Mouse (Mus musculus): ENCODE data around the gene Col4a4. TPM values are rescaled to one million over a fixed set of nuclear protein-coding genes. Genes with fewer than 3 reads are reported as not detected.
A peak's percentile ranks its signal among the peaks of the same experiment; 100 is the strongest.

Gene Col4a4
- polyA plus RNA-seq (2012; rRNA removed) (0.02 and 0.03 TPM in 2 replicates), polyA plus RNA-seq (2014; fragmentation: Nextera tagmentation; extraction: Ambion mirVana) (0.01 and 0.08 TPM in 2 replicates)

DNA sequence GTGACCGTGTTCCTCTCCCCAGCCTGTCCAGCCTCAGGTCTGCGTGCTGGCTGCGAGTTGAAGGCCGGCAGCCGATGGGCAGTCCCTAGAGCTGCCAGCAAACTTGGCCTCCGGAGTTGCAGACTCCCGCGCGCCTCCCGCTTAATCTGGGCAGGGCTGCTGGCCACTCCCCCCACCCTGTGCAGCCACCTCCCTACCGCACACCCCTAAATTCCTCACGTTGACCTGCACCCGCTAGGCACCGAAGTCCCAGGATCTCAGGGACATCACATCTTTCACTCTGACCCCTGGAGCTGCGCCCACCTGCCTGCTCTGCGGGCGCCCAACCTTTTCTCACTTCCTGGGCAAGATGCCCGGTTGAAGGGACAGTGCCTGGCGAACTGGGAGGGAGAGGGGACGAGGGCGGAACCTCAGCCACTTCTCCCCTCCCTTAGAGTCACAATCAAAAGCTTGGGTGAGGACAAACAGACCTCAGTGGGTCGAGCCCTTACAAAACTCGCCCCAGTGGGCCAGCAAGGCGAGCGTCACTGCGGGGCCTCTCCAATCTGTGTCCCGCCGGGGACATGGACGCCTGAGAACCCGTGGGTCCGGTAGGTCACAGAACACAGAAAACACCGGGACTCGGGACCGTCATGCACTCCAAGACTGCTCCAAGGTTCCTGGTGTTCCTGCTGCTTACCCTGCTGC is at the start of gene Col4a4, which contains the start of gene Col4a3:
Gene Col4a4, minus strand, starts transcription at position 137 of the 687 bp plus-strand sequence.
Gene Col4a3, plus strand, starts transcription at position 209 of the 687 bp plus-strand sequence.
- Histone ChIP-seq H3K4me3 (ENCODE audit: insufficient read depth in 1 of 2, low read depth in 2 of 2, low read length in 2 of 2) (no peak within 1 kb of the TSS), H3K9ac (replicated peaks) (no peak within 1 kb of the TSS), H3K4me2 (ENCODE audit: low read depth) (peak within 1 kb of the TSS; percentile 22; the same call in 1 of the 2 replicates), H3K9me3 (ENCODE audit: control insufficient read depth, low read length) (no peaks in the 10 kb centered on the region), H3K27me3 (ENCODE audit: control insufficient read depth, insufficient read depth, low read length) (peaks cover 10% of the 10 kb centered on the region), H3K36me3 (replicated peaks; ENCODE audit: control insufficient read depth, insufficient read depth, low read depth) (no peaks in the 10 kb centered on the region), H3K4me1 (replicated peaks; ENCODE audit: control insufficient read depth in 2 of 2, insufficient read depth in 2 of 2, low read length in 1 of 2) (no peaks in the 10 kb centered on the region), H3K27ac (no peak within 1 kb of the TSS)
- ATAC-seq (ENCODE audit: insufficient read depth), result no peak
- no peak for DNase-seq (ENCODE audit: low read depth in 3 of 3, low spot score in 3 of 3)
- 4% methylated on average over 34 of the region's 34 CpGs for WGBS (ENCODE audit: insufficient replicate concordance)
- TF ChIP-seq EP300 (IDR thresholded peaks at IDR 0.05; ENCODE audit: low read depth) (no peak), CTCF (IDR thresholded peaks at IDR 0.05; ENCODE audit: low read depth) (no peak)

DNA sequence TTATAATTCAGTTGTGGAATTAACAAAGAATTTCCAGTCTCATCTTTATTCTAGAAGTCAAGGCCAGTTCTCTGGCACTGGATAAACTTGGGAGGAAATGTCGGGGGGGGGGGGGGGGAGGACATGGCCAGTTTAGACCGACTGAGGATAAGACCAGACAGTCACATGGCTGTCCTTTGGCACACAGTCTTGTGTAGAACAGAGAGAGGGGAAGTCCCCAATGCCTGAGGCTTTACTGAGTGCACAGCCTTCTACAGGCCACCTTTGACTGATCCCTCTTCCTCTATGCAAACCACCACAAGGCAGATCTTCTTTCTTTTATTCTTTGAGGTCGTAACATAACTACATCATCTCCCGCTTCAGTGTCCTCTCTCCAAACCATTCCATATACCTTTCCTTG is 49.7 kb upstream of the Col4a4 start:
- DNase-seq (ENCODE audit: low read depth in 3 of 3, low spot score in 3 of 3) (no peak), ATAC-seq (ENCODE audit: insufficient read depth) (no peak)
- peaks cover 9 to 13% of the 10 kb centered on the region in 2 experiments; a peak in 3 of 4 replicates for H3K4me1 ChIP-seq (replicated peaks; ENCODE audit: control insufficient read depth in 2 of 2, insufficient read depth in 2 of 2, low read length in 1 of 2)
- no peak overlapping the region for H3K4me2 ChIP-seq (ENCODE audit: low read depth)
- WGBS (ENCODE audit: insufficient replicate concordance), result 51% methylated on average over 4 of the region's 4 CpGs
- no peaks in the 10 kb centered on the region for H3K9me3 ChIP-seq (ENCODE audit: control insufficient read depth, low read length)
- no peak overlapping the region for H3K9ac ChIP-seq (replicated peaks)
- H3K4me3 ChIP-seq (ENCODE audit: insufficient read depth in 1 of 2, low read depth in 2 of 2, low read length in 2 of 2), result no peak overlapping the region
- no peak overlapping the region for H3K27ac ChIP-seq
- no peaks in the 10 kb centered on the region for H3K27me3 ChIP-seq (ENCODE audit: control insufficient read depth, insufficient read depth, low read length)
- no peaks in the 10 kb centered on the region for H3K36me3 ChIP-seq (replicated peaks; ENCODE audit: control insufficient read depth, insufficient read depth, low read depth)
- TF ChIP-seq CTCF (IDR thresholded peaks at IDR 0.05; ENCODE audit: low read depth) (no peak), EP300 (IDR thresholded peaks at IDR 0.05; ENCODE audit: low read depth) (no peak)

DNA sequence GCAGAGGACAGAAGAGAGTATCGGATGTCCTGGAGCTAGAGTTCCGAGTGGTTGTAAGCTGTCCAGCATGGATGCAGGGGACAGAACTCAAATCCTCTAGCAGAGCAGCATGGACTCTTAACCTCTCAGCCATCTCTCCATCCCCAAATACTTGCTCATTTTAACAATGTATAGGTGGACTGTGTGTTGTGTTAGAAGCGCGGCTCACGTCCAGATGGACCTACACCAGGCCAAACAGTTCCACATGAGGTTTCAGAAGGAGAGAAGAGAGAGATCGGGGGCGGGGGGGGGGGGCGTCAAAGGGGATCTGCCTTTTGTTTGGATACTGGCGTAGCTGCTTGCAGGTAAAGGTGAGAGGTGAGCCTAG is 48.6 kb upstream of the Col4a4 start:
- ATAC-seq (ENCODE audit: insufficient read depth) (no peak), DNase-seq (ENCODE audit: low read depth in 3 of 3, low spot score in 3 of 3) (no peak)
- Histone ChIP-seq H3K9ac (replicated peaks) (no peak overlapping the region), H3K27me3 (ENCODE audit: control insufficient read depth, insufficient read depth, low read length) (no peaks in the 10 kb centered on the region), H3K4me2 (ENCODE audit: low read depth) (no peak overlapping the region), H3K27ac (no peak overlapping the region), H3K9me3 (ENCODE audit: control insufficient read depth, low read length) (no peaks in the 10 kb centered on the region), H3K4me1 (replicated peaks; ENCODE audit: control insufficient read depth in 2 of 2, insufficient read depth in 2 of 2, low read length in 1 of 2) (peaks cover 9 to 11% of the 10 kb centered on the region in 2 experiments; a peak in 3 of 4 replicates), H3K4me3 (ENCODE audit: insufficient read depth in 1 of 2, low read depth in 2 of 2, low read length in 2 of 2) (no peak overlapping the region), H3K36me3 (replicated peaks; ENCODE audit: control insufficient read depth, insufficient read depth, low read depth) (no peaks in the 10 kb centered on the region)
- TF ChIP-seq EP300 (IDR thresholded peaks at IDR 0.05; ENCODE audit: low read depth) (no peak), CTCF (IDR thresholded peaks at IDR 0.05; ENCODE audit: low read depth) (no peak)
- 69% methylated on average over 9 of the region's 9 CpGs for WGBS (ENCODE audit: insufficient replicate concordance)

DNA sequence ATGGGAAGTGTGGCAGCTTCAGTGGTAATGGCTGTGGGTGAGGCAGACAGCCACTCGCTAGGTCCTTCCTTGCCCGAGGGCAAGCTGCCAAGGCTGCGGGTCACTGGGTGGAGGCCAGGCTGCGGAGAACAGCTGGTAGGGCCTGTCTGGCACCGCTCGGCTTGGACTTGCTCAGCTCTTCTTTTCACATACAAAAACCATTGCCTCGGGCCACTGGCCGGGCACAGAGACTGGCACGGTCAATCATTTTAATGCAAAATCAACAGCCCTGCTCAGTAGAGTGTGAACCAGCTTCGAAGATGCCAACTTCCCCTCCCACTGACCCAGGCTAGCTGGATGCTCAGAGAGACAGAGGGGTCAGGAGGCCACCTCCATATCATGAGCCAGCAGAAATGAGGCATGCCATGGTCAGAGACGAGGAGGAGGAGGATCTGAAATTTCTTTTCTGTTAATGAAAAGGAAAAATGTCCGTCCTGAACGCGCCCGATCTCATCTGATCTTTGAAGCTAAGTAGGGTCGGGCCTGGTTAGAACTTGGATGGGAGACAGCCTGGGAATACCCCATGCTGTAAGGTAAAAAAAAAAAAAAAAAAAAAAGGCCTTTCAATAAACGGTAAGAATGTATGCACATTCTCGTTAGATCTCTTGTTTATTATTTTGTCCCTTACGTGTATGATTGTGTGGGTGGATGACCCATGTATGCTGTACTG is 48.0 kb upstream of the Col4a4 start:
- 75% methylated on average over 19 of the region's 19 CpGs for WGBS (ENCODE audit: insufficient replicate concordance)
- TF ChIP-seq EP300 (IDR thresholded peaks at IDR 0.05; ENCODE audit: low read depth) (no peak), CTCF (IDR thresholded peaks at IDR 0.05; ENCODE audit: low read depth) (no peak)
- Histone ChIP-seq H3K9ac (replicated peaks) (no peak overlapping the region), H3K4me3 (ENCODE audit: insufficient read depth in 1 of 2, low read depth in 2 of 2, low read length in 2 of 2) (no peak overlapping the region), H3K4me2 (ENCODE audit: low read depth) (no peak overlapping the region), H3K27me3 (ENCODE audit: control insufficient read depth, insufficient read depth, low read length) (no peaks in the 10 kb centered on the region), H3K27ac (no peak overlapping the region), H3K9me3 (ENCODE audit: control insufficient read depth, low read length) (no peaks in the 10 kb centered on the region), H3K36me3 (replicated peaks; ENCODE audit: control insufficient read depth, insufficient read depth, low read depth) (no peaks in the 10 kb centered on the region), H3K4me1 (replicated peaks; ENCODE audit: control insufficient read depth in 2 of 2, insufficient read depth in 2 of 2, low read length in 1 of 2) (peaks cover 9 to 11% of the 10 kb centered on the region in 2 experiments; a peak in 3 of 4 replicates)
- DNase-seq (ENCODE audit: low read depth in 3 of 3, low spot score in 3 of 3) (no peak), ATAC-seq (ENCODE audit: insufficient read depth) (no peak)

DNA sequence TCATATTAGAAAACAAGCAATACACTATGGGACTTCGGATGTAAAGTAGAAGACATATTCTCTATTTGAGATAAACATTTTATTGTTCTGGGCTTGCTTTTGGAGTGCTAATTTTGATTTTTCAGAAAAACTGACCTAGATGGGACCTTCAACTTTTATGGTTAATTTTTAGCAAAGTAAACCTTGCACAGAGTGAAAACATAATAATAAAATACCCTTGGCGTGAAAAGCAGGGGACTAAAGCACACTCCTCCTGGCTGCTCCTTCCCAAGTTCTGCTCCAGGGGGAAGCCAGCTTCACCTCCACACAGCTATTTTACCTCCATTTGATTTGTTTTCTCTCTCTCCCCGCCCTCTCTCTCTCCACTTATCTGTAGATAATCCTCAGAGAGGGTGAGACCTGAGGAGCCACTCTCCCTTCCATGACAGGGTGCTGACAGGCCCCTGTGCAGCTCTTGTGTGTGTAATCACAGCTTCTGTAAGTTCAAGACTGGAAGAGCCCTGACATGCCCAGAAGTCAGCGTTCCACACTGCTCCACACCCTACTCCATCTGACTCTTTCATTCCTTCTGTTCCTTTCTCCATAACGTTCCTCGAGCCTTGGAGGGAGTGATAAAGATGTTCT is 44.6 kb upstream of the Col4a4 start:
- DNase-seq (ENCODE audit: low read depth in 3 of 3, low spot score in 3 of 3) (no peak), ATAC-seq (ENCODE audit: insufficient read depth) (no peak)
- Histone ChIP-seq H3K36me3 (replicated peaks; ENCODE audit: control insufficient read depth, insufficient read depth, low read depth) (no peaks in the 10 kb centered on the region), H3K4me1 (replicated peaks; ENCODE audit: control insufficient read depth in 2 of 2, insufficient read depth in 2 of 2, low read length in 1 of 2) (peaks cover 8 to 12% of the 10 kb centered on the region in 2 experiments), H3K9me3 (ENCODE audit: control insufficient read depth, low read length) (no peaks in the 10 kb centered on the region), H3K27ac (no peak overlapping the region), H3K27me3 (ENCODE audit: control insufficient read depth, insufficient read depth, low read length) (no peaks in the 10 kb centered on the region), H3K4me2 (ENCODE audit: low read depth) (no peak overlapping the region), H3K9ac (replicated peaks) (no peak overlapping the region), H3K4me3 (ENCODE audit: insufficient read depth in 1 of 2, low read depth in 2 of 2, low read length in 2 of 2) (no peak overlapping the region)
- 44% methylated on average over 6 of the region's 6 CpGs for WGBS (ENCODE audit: insufficient replicate concordance)
- TF ChIP-seq EP300 (IDR thresholded peaks at IDR 0.05; ENCODE audit: low read depth), result no peak
- TF ChIP-seq CTCF (IDR thresholded peaks at IDR 0.05; ENCODE audit: low read depth), result no peak

All from liver, embryonic 14.5 days (tissue).